In the genomic region with DNA sequence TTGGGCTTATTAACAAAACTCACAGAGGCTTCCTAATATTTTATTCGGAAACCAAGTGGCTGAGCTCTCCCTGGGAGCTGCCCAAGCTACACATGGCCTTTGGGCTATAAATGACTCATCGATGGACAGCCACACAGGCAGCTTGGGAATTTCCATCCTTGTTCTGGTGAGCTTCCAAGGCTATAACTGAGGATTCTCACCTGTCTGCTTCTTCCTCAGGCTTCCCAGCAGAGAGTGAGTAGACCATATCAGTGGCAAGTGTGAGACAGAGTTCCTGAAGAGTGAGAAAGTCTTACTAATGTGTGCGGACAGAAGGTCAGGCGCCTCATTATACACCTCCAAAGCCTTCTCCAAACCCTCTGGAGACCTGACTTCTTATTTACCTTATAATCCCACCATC, we compare ENCODE assay signal across 20 mouse cellular contexts.
DNase-seq lines count a peak whose midpoint lies in the region; TF ChIP-seq lines count a peak whose summit lies in the region.
"Had no signal": no experiment of that assay in that cellular context is flagged by ENCODE, and none has a peak within 500 bp of the region (broad histone marks: within the 10 kb centered on the region; RNA-seq: fewer than 3 reads in every experiment).

No protein-coding gene starts in this region.

- DNase-seq in spleen, adult 2 months (ENCODE audit: low read depth in 1 of 2, low spot score in 2 of 2) = no peak
- no peak for DNase-seq in spleen, postnatal 36 days (ENCODE audit: low spot score in 2 of 2)
- DNase-seq in NIH3T3 (ENCODE audit: low read depth) = peak; percentile 39
- no peak for DNase-seq in right cerebral cortex, postnatal 4 days
- DNase-seq in embryo, embryonic 10.5 days (ENCODE audit: low spot score) = no peak
- DNase-seq in ovary, adult 18-20 months (ENCODE audit: low spot score) = no peak
- DNase-seq: adrenal gland, postnatal 14 days; cerebellum, adult 11-12 months; cerebellum, postnatal 25 days; embryo, embryonic 11 days; gastrocnemius, postnatal 36 days; retina, postnatal 1 day; thymus, adult 2 months had no signal

- WGBS in spleen, adult 2 months = 89% methylated on average over 4 of the region's 4 CpGs
- WGBS in small intestine, adult 2 months = 84% methylated on average over 4 of the region's 4 CpGs

- peaks cover 10% of the 10 kb centered on the region for H3K4me1 ChIP-seq in spleen, adult 2 months (ENCODE audit: control insufficient read depth, insufficient read depth, insufficient read length)
- H3K4me1 ChIP-seq in embryonic fibroblast, embryonic 13.5 days (ENCODE audit: control insufficient read depth, insufficient read depth, low read length) = peaks cover 14% of the 10 kb centered on the region
- H3K4me1 ChIP-seq in small intestine, adult 2 months (ENCODE audit: control insufficient read depth, insufficient read depth, insufficient read length, low read length) = peaks cover 3% of the 10 kb centered on the region; the same call in 1 of the 2 replicates
- H3K4me1 ChIP-seq: embryonic facial prominence, embryonic 13.5 days; forebrain, embryonic 15.5 days; heart, embryonic 10.5 days; intestine, embryonic 15.5 days had no signal

- H3K4me3 ChIP-seq in spleen, adult 2 months (ENCODE audit: extremely low read depth, insufficient read depth, insufficient read length) = no peak overlapping the region
- no peak overlapping the region for H3K4me3 ChIP-seq in embryonic fibroblast, embryonic 13.5 days (ENCODE audit: insufficient read depth, low read length)
- H3K4me3 ChIP-seq in small intestine, adult 2 months (ENCODE audit: low read depth, low read length) = no peak overlapping the region
- H3K4me3 ChIP-seq: embryonic facial prominence, embryonic 13.5 days; forebrain, embryonic 15.5 days; heart, embryonic 10.5 days; intestine, embryonic 15.5 days had no signal

- TF ChIP-seq CTCF in spleen, adult 2 months (IDR thresholded peaks at IDR 0.05; ENCODE audit: extremely low read depth, insufficient read depth, insufficient read length, insufficient replicate concordance) = no peak
- no peak for TF ChIP-seq CTCF in embryonic fibroblast, embryonic 13.5 days (IDR thresholded peaks at IDR 0.05; ENCODE audit: borderline replicate concordance, insufficient read depth, low read length)
- no peak for TF ChIP-seq CTCF in small intestine, adult 2 months (IDR thresholded peaks at IDR 0.05; ENCODE audit: extremely low read depth, insufficient read length, insufficient replicate concordance, low read depth, low read length)

- no peaks in the 10 kb centered on the region for H3K27me3 ChIP-seq in spleen, adult 2 months (ENCODE audit: control insufficient read depth, insufficient read depth, low read length)
- H3K27me3 ChIP-seq in small intestine, adult 2 months (ENCODE audit: control insufficient read depth, insufficient read depth, low read length) = no peaks in the 10 kb centered on the region
- H3K27me3 ChIP-seq: embryonic facial prominence, embryonic 13.5 days; forebrain, embryonic 15.5 days; intestine, embryonic 15.5 days had no signal

- H3K27ac ChIP-seq in spleen, adult 2 months (ENCODE audit: insufficient read depth, low read length) = peak overlapping the region; percentile 76
- peak overlapping the region; percentile 99 for H3K27ac ChIP-seq in embryonic fibroblast, embryonic 13.5 days (ENCODE audit: insufficient read depth, low read length)
- peak overlapping the region; percentile 49 for H3K27ac ChIP-seq in small intestine, adult 2 months (ENCODE audit: insufficient read depth, low read depth, low read length)
- H3K27ac ChIP-seq: embryonic facial prominence, embryonic 13.5 days; forebrain, embryonic 15.5 days; heart, embryonic 10.5 days; intestine, embryonic 15.5 days; stomach, postnatal 0 days had no signal

- no peak for TF ChIP-seq POLR2A in spleen, adult 2 months (IDR thresholded peaks at IDR 0.05; ENCODE audit: low read depth, low read length)
- no peak for TF ChIP-seq POLR2A in embryonic fibroblast, embryonic 13.5 days (IDR thresholded peaks at IDR 0.05; ENCODE audit: low read depth, low read length)
- no peak for TF ChIP-seq POLR2A in small intestine, adult 2 months (IDR thresholded peaks at IDR 0.05; ENCODE audit: low read depth, low read length)

- H3K36me3 ChIP-seq in spleen, adult 2 months (ENCODE audit: control insufficient read depth, insufficient read depth, low read length) = no peaks in the 10 kb centered on the region
- no peaks in the 10 kb centered on the region for H3K36me3 ChIP-seq in small intestine, adult 2 months (ENCODE audit: control insufficient read depth, insufficient read depth, low read length)
- H3K36me3 ChIP-seq: embryonic facial prominence, embryonic 13.5 days; forebrain, embryonic 15.5 days; heart, embryonic 10.5 days; intestine, embryonic 15.5 days had no signal

Comparison
In these comparisons a context has a peak if more than half of its experiments do, and no peak if none do; other contexts are left out.
1. H3K27ac ChIP-seq: peak in every context shown above with its lines; median percentile 99 in embryonic fibroblast, embryonic 13.5 days; 76 in spleen, adult 2 months; 49 in small intestine, adult 2 months.